Mouse (Mus musculus) CD8-positive naive resting alpha-beta T cell, adult 2 months (primary cell): ENCODE measurements around the gene Lhfpl4.

ENCODE experiments used
- DNase-seq, 2 experiments: peaks; one replicate each; pipeline ENCODE4 v3.0.0; 2022; ENCODE audit warnings: low read depth in 2 of 2, low spot score in 2 of 2

Lhfpl4 gene

GRCm38 (mm10) chr6:113194841-113195595 is at the start of gene Lhfpl4:
Gene Lhfpl4, minus strand, starts transcription at chr6:113195384.
- no peak for DNase-seq

GRCm38 (mm10) chr6:113242753-113243152 is 47.6 kb upstream of the Lhfpl4 start:
- no peak for DNase-seq

GRCm38 (mm10) chr6:113238442-113238841 is 43.3 kb upstream of the Lhfpl4 start:
- DNase-seq: no peak

- peak; percentile 99 to 100 for DNase-seq
Measured at GRCm38 (mm10) chr6:113237542-113238270, 42.5 kb upstream of the Lhfpl4 start, which contains the start of gene Mtmr14. Gene Mtmr14, plus strand, starts transcription at chr6:113237843.

DNA sequence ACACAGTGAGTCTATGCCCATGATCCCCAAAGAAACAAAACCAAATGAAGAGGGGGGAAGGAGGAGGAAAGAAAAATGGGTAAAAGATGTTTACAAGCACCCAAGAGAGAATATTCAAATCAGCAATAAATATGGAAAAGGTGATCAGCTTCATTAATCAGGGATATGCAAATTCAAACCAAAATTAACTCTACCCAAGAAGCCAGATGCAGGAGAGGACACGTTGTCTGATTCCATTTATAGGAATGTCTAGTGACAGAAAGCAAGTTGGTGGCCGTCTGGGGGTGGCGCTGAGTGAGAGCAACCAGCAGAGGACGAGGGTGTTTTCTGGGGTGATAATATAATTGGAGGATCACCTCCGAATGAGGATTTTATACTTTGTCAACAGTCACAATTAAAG is 40.0 kb upstream of the Lhfpl4 start:
- no peak for DNase-seq

GRCm38 (mm10) chr6:113226705-113227104 is 31.5 kb upstream of the Lhfpl4 start:
- no peak for DNase-seq

- DNase-seq: no peak
Measured at GRCm38 (mm10) chr6:113225798-113226197, 30.6 kb upstream of the Lhfpl4 start.

GRCm38 (mm10) chr6:113216280-113216679 is 21.1 kb upstream of the Lhfpl4 start:
- DNase-seq: no peak

DNA sequence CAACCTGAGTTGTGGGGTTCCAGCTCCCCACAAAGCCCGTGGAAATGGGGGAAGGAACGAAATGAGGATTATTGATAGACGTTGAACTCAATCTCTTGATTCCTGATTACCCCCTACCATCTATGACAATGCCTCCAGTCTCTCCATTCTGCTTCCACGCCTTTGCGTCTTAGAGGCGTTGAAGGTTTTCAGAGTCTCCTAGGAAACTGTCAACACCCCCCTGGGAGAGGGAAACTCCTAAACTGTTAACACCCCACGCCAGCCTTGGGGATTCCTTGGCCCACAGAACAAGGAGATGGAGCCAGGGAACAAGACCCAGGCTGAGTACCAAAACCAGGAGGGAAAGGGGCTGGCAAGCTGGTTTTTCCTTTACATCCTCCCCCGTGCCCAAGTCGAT is 410 bp upstream of the Lhfpl4 start:
- no peak for DNase-seq

- DNase-seq: no peak
Measured at GRCm38 (mm10) chr6:113194517-113194840, 705 bp downstream of the Lhfpl4 start.

GRCm38 (mm10) chr6:113193765-113194460 is 1.3 kb downstream of the Lhfpl4 start:
- DNase-seq: no peak

DNA sequence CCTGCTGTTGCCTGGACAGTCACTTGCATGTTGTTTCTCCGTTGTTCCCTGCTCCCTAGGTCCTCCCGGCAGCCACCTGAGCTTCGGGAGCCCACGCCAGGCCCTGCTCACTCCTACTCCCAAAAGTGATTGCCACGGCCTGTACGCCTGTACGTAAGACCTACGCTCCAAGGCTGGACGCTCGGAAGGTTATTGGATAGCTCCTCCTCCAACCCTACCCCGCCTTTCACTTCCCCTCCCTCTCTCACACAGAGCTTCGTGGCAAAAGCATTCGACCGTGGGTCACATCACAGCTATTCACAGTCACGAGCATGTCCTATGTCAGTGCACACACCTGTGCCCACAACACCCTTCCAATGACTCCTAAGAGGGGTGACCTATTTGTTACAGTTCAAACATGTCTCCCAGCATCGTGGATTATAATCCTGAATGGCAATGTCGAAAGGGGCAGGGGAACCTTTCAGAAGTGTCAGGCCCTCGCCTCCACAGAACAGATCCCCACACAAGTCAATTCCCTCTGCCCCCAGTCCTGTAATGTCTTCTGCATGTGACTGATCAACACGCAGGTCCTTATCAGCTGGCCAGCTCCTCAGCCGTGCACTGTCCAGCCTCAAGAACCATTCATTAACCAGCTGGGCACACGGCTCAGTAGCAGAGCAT is 10.2 kb downstream of the Lhfpl4 start:
- DNase-seq: no peak

GRCm38 (mm10) chr6:113184163-113184562 is 11.0 kb downstream of the Lhfpl4 start:
- DNase-seq: no peak

GRCm38 (mm10) chr6:113179195-113179733 is 15.9 kb downstream of the Lhfpl4 start:
- no peak for DNase-seq

DNA sequence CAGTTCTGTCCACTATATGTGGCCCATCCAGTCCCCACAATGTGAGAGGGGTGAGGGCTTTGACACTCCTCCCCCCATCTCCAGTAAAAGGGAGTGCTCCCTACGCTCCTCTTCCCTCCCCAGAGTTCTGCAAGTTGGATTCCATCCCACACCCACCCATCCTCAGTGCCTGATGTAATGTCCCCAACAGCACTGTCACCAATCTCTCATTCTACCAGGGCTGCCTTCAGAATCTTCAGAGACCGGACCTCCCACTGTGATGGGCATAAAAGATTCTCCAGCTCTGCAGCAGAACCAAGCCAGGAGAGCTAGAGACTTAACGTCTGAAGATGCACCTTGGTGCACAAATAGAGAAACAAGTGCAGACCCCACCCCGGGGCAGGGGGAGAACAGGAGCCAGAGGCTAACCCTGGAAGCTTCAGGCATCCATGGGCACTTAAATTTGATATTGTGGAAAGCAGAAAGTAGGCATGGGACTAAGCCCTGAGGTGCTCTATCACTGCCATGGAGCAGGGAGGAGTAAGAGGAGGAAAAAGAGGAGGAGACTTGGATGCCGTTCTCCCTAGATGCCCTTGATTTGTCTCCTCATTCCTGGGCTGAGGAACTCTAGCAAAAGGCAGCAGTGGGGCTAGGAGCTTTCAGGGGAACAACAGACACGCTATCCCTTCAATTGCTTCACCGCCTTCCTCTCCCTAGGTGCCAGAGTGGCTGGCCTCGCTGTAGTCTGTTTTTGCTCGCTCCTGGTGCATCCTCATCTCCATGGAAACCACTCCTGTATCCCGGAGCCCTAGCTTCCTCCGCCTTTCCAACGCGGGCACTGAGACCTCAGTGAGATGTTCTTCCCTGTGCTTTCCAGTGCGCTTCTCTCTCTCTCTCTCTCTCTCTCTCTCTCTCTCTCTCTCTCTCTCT is 16.6 kb downstream of the Lhfpl4 start:
- DNase-seq: no peak

DNA sequence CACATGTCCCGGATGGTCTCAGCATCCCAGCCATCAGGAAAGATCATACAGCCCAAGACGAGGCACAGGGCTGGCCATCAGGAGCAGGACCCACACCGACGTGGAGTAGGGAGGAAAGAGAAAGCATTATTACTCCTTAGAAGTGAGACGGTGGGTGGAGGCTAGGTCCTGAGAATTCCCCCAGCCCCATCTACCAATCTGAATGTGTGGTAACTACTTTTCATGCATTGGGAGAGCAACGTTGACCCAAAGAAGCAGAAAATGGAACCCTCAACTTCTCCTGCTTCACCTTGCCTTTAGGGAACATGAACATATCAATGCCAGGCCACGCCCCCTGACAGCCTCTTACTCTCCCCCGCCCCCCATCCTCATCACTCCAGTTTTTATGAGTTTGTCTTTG is 18.6 kb downstream of the Lhfpl4 start:
- DNase-seq: no peak

- no peak for DNase-seq
Measured at GRCm38 (mm10) chr6:113175469-113175868, 19.7 kb downstream of the Lhfpl4 start.

GRCm38 (mm10) chr6:113172568-113172967 is 22.6 kb downstream of the Lhfpl4 start:
- peak; percentile 49 to 59 for DNase-seq

DNA sequence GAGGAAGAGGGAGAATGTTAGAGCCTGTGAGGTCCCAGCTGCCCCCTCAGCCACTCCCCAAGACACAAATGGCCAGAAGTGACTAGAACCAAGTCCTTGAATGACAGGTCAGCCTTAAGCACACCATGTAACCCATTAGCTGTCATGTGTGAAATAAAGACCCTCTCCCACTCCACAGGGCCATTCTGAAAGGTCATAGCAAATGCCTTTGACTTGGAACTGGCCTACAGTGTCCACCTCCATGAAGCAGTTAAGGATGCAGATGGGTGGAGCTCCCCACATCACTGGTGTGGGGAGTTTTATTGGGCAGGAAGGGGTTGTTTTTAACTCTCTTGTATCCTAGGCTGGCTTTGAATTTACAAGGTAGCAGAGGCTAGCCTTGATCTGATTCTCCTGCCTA is 23.2 kb downstream of the Lhfpl4 start:
- no peak for DNase-seq

- DNase-seq: no peak
Measured at GRCm38 (mm10) chr6:113170651-113171050, 24.5 kb downstream of the Lhfpl4 start.
